Mouse (Mus musculus): ENCODE results near the gene Adprhl1.

DNA sequence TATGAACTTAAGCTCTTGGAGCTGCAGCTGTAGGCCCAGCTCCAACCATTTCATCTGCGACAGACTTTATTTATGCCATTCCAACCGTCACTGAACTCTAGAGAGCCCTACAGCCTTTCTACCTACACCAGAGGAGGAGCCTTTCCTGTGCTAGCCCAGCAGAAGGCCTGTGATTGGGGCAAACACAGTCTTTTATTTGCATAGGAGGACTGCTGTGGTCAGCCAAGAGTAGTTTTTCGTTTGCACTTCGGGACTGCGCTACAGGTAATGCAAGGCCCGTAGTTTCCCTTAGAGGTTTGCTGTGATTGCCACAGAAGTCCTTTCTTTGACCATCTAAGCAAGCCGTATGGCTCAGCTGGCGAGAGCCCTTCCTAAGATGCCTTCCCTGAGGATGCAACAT lies 37.6 kb downstream of the Adprhl1 start:
- no peak for TF ChIP-seq CTCF (IDR thresholded peaks at IDR 0.05; ENCODE audit: low read depth)
- TF ChIP-seq EP300 (IDR thresholded peaks at IDR 0.05; ENCODE audit: low read depth), result no peak
